Mouse (Mus musculus): ENCODE data around the gene Tfb2m. TPM values are rescaled to one million over a fixed set of nuclear protein-coding genes. Genes with fewer than 3 reads are reported as not detected.

Gene Tfb2m
- polyA plus RNA-seq, 1 experiment from 2014 or later: 21.8 TPM

GRCm38 (mm10) chr1:179585646-179586045 is 39.6 kb upstream of the Tfb2m start:
- Histone ChIP-seq H3K9me3 (ENCODE audit: control insufficient read depth) (no peaks in the 10 kb centered on the region), H3K9ac (ENCODE audit: low read depth, low read length) (no peak overlapping the region), H3K4me3 (ENCODE audit: low read depth, low read length) (no peak overlapping the region), H3K4me2 (replicated peaks; ENCODE audit: low read depth) (no peak overlapping the region), H3K27ac (ENCODE audit: low read depth, low read length) (no peak overlapping the region), H3K27me3 (replicated peaks; ENCODE audit: control insufficient read depth, insufficient read depth, low read length) (no peaks in the 10 kb centered on the region), H3K36me3 (ENCODE audit: control insufficient read depth, insufficient read depth) (0 out of 2 replicates have a peak, but pooled peaks cover 5% of the 10 kb centered on the region), H3K4me1 (replicated peaks; ENCODE audit: control insufficient read depth, insufficient read depth, low read length) (peaks cover 10% of the 10 kb centered on the region; the same call in 1 of the 2 replicates)
- 88% methylated on average over 9 of the region's 9 CpGs for WGBS
- ATAC-seq: no peak
- TF ChIP-seq CTCF (IDR thresholded peaks at IDR 0.05; ENCODE audit: low read depth): no peak

GRCm38 (mm10) chr1:179584220-179584619 is 38.2 kb upstream of the Tfb2m start:
- Histone ChIP-seq H3K4me2 (replicated peaks; ENCODE audit: low read depth) (no peak overlapping the region), H3K27ac (ENCODE audit: low read depth, low read length) (no peak overlapping the region), H3K9ac (ENCODE audit: low read depth, low read length) (no peak overlapping the region), H3K9me3 (ENCODE audit: control insufficient read depth) (no peaks in the 10 kb centered on the region), H3K4me1 (replicated peaks; ENCODE audit: control insufficient read depth, insufficient read depth, low read length) (peaks cover 10% of the 10 kb centered on the region; the same call in 1 of the 2 replicates), H3K4me3 (ENCODE audit: low read depth, low read length) (no peak overlapping the region), H3K36me3 (ENCODE audit: control insufficient read depth, insufficient read depth) (peaks cover 12% of the 10 kb centered on the region; the same call in 1 of the 2 replicates), H3K27me3 (replicated peaks; ENCODE audit: control insufficient read depth, insufficient read depth, low read length) (no peaks in the 10 kb centered on the region)
- no peak for TF ChIP-seq CTCF (IDR thresholded peaks at IDR 0.05; ENCODE audit: low read depth)
- 95% methylated on average over 4 of the region's 4 CpGs for WGBS
- no peak for ATAC-seq

GRCm38 (mm10) chr1:179583090-179583489 is 37.0 kb upstream of the Tfb2m start:
- Histone ChIP-seq H3K4me3 (ENCODE audit: low read depth, low read length) (no peak overlapping the region), H3K27me3 (replicated peaks; ENCODE audit: control insufficient read depth, insufficient read depth, low read length) (no peaks in the 10 kb centered on the region), H3K9me3 (ENCODE audit: control insufficient read depth) (no peaks in the 10 kb centered on the region), H3K36me3 (ENCODE audit: control insufficient read depth, insufficient read depth) (peaks cover 12% of the 10 kb centered on the region; the same call in 1 of the 2 replicates), H3K4me1 (replicated peaks; ENCODE audit: control insufficient read depth, insufficient read depth, low read length) (peaks cover 6% of the 10 kb centered on the region; the same call in 1 of the 2 replicates), H3K4me2 (replicated peaks; ENCODE audit: low read depth) (no peak overlapping the region), H3K27ac (ENCODE audit: low read depth, low read length) (no peak overlapping the region), H3K9ac (ENCODE audit: low read depth, low read length) (no peak overlapping the region)
- 94% methylated on average over 3 of the region's 3 CpGs for WGBS
- no peak for TF ChIP-seq CTCF (IDR thresholded peaks at IDR 0.05; ENCODE audit: low read depth)
- no peak for ATAC-seq

GRCm38 (mm10) chr1:179582021-179582433 is 36.0 kb upstream of the Tfb2m start:
- H3K4me2 ChIP-seq (replicated peaks; ENCODE audit: low read depth): peak overlapping the region; percentile 17
- peak; percentile 67 for ATAC-seq

GRCm38 (mm10) chr1:179581422-179581821 is 35.4 kb upstream of the Tfb2m start:
- peaks cover 3% of the 10 kb centered on the region; the same call in 1 of the 2 replicates for H3K4me1 ChIP-seq (replicated peaks; ENCODE audit: control insufficient read depth, insufficient read depth, low read length)
- peaks cover 12% of the 10 kb centered on the region; the same call in 1 of the 2 replicates for H3K36me3 ChIP-seq (ENCODE audit: control insufficient read depth, insufficient read depth)
- H3K4me2 ChIP-seq (replicated peaks; ENCODE audit: low read depth): peak overlapping the region; percentile 17; the same call in 1 of the 2 replicates
- H3K27me3 ChIP-seq (replicated peaks; ENCODE audit: control insufficient read depth, insufficient read depth, low read length): no peaks in the 10 kb centered on the region
- H3K27ac ChIP-seq (ENCODE audit: low read depth, low read length): no peak overlapping the region
- no peaks in the 10 kb centered on the region for H3K9me3 ChIP-seq (ENCODE audit: control insufficient read depth)
- no peak for ATAC-seq
- WGBS: 80% methylated on average over 10 of the region's 10 CpGs
- no peak for TF ChIP-seq CTCF (IDR thresholded peaks at IDR 0.05; ENCODE audit: low read depth)
- no peak overlapping the region for H3K4me3 ChIP-seq (ENCODE audit: low read depth, low read length)
- H3K9ac ChIP-seq (ENCODE audit: low read depth, low read length): no peak overlapping the region

More at GRCm38 (mm10) chr1:179582021-179582433, 36.0 kb upstream of the Tfb2m start:
- peaks cover 3% of the 10 kb centered on the region; the same call in 1 of the 2 replicates for H3K4me1 ChIP-seq (replicated peaks; ENCODE audit: control insufficient read depth, insufficient read depth, low read length)
- H3K36me3 ChIP-seq (ENCODE audit: control insufficient read depth, insufficient read depth): peaks cover 12% of the 10 kb centered on the region; the same call in 1 of the 2 replicates
- TF ChIP-seq CTCF (IDR thresholded peaks at IDR 0.05; ENCODE audit: low read depth): no peak
- no peak overlapping the region; the same call in 1 of the 2 replicates for H3K9ac ChIP-seq (ENCODE audit: low read depth, low read length)
- H3K4me3 ChIP-seq (ENCODE audit: low read depth, low read length): no peak overlapping the region
- 20% methylated on average over 6 of the region's 6 CpGs for WGBS
- H3K9me3 ChIP-seq (ENCODE audit: control insufficient read depth): no peaks in the 10 kb centered on the region
- H3K27me3 ChIP-seq (replicated peaks; ENCODE audit: control insufficient read depth, insufficient read depth, low read length): no peaks in the 10 kb centered on the region
- no peak overlapping the region for H3K27ac ChIP-seq (ENCODE audit: low read depth, low read length)

- no peak overlapping the region for H3K4me3 ChIP-seq (ENCODE audit: low read depth, low read length)
- H3K4me1 ChIP-seq (replicated peaks; ENCODE audit: control insufficient read depth, insufficient read depth, low read length): peaks cover 3% of the 10 kb centered on the region; the same call in 1 of the 2 replicates
- no peaks in the 10 kb centered on the region for H3K27me3 ChIP-seq (replicated peaks; ENCODE audit: control insufficient read depth, insufficient read depth, low read length)
- peaks cover 12% of the 10 kb centered on the region; the same call in 1 of the 2 replicates for H3K36me3 ChIP-seq (ENCODE audit: control insufficient read depth, insufficient read depth)
- H3K9ac ChIP-seq (ENCODE audit: low read depth, low read length): no peak overlapping the region
- TF ChIP-seq CTCF (IDR thresholded peaks at IDR 0.05; ENCODE audit: low read depth): no peak
- H3K4me2 ChIP-seq (replicated peaks; ENCODE audit: low read depth): no peak overlapping the region
- no peaks in the 10 kb centered on the region for H3K9me3 ChIP-seq (ENCODE audit: control insufficient read depth)
- ATAC-seq: no peak
- 44% methylated on average over 8 of the region's 8 CpGs for WGBS
- no peak overlapping the region for H3K27ac ChIP-seq (ENCODE audit: low read depth, low read length)
Observed at GRCm38 (mm10) chr1:179580200-179580599, 34.1 kb upstream of the Tfb2m start.
